28 mouse cellular contexts compared by ENCODE assay signal in the genomic region with DNA sequence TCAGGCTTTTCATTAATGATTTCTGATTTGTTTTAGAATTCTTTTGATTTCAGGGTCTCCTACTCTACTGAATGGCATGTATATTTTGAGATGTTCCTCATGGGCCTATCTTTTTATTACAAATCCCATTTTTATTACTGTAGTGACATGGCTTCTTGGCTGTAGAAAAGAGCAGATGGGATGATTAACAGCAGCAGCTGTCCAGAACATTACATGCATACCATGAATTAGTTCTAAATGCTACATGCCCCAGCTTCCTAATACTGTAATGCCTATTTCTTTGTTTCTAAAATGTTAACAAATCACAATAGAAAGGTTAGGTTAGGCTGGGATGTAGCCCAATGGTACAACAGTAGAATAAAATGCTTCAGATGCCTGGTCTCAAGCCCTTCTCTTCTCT. TPM values are rescaled to one million over a fixed set of nuclear protein-coding genes. Genes with fewer than 3 reads are reported as not detected.
DNase-seq lines count a peak whose midpoint lies in the region; ATAC-seq and TF ChIP-seq lines count a peak whose summit lies in the region.
"Had no signal": no experiment of that assay in that cellular context is flagged by ENCODE, and none has a peak within 500 bp of the region (broad histone marks: within the 10 kb centered on the region; RNA-seq: fewer than 3 reads in every experiment).

No protein-coding gene starts in this region.

- no peak for TF ChIP-seq EP300 in liver, postnatal 0 days (IDR thresholded peaks at IDR 0.05; ENCODE audit: low read depth)

- ATAC-seq in hindbrain, embryonic 12.5 days (ENCODE audit: low FRiP score) = no peak
- no peak for ATAC-seq in hindbrain, embryonic 13.5 days (ENCODE audit: low FRiP score)
- ATAC-seq in liver, embryonic 11.5 days (replicated peaks; ENCODE audit: low FRiP score) = no peak
- ATAC-seq in liver, postnatal 0 days = no peak
- ATAC-seq: intestine, embryonic 15.5 days; midbrain, embryonic 13.5 days had no signal

- no peaks in the 10 kb centered on the region for H3K9me3 ChIP-seq in hindbrain, embryonic 12.5 days (replicated peaks)
- no peaks in the 10 kb centered on the region for H3K9me3 ChIP-seq in hindbrain, embryonic 13.5 days
- H3K9me3 ChIP-seq in liver, embryonic 11.5 days (ENCODE audit: control insufficient read depth, low read length) = no peaks in the 10 kb centered on the region
- no peaks in the 10 kb centered on the region for H3K9me3 ChIP-seq in liver, postnatal 0 days (ENCODE audit: low read length)
- H3K9me3 ChIP-seq: embryonic facial prominence, embryonic 15.5 days; heart, embryonic 13.5 days; hindbrain, embryonic 15.5 days; intestine, embryonic 15.5 days; midbrain, embryonic 13.5 days had no signal

- no peaks in the 10 kb centered on the region for H3K27me3 ChIP-seq in hindbrain, embryonic 12.5 days
- H3K27me3 ChIP-seq in hindbrain, embryonic 13.5 days = no peaks in the 10 kb centered on the region
- H3K27me3 ChIP-seq in liver, embryonic 11.5 days (replicated peaks; ENCODE audit: control insufficient read depth, insufficient read depth, low read length) = no peaks in the 10 kb centered on the region
- no peaks in the 10 kb centered on the region for H3K27me3 ChIP-seq in liver, postnatal 0 days (ENCODE audit: insufficient read depth, low read length)
- no peaks in the 10 kb centered on the region for H3K27me3 ChIP-seq in myocyte (ENCODE audit: control insufficient read depth, insufficient read depth, insufficient read length)
- H3K27me3 ChIP-seq: CH12.LX; embryonic facial prominence, embryonic 15.5 days; heart, embryonic 13.5 days; hindbrain, embryonic 15.5 days; intestine, embryonic 15.5 days; midbrain, embryonic 13.5 days had no signal

- no peak overlapping the region for H3K4me3 ChIP-seq in hindbrain, embryonic 12.5 days
- no peak overlapping the region for H3K4me3 ChIP-seq in hindbrain, embryonic 13.5 days
- no peak overlapping the region for H3K4me3 ChIP-seq in liver, embryonic 11.5 days (ENCODE audit: low read depth, low read length)
- no peak overlapping the region for H3K4me3 ChIP-seq in liver, postnatal 0 days (ENCODE audit: low read depth, low read length)
- H3K4me3 ChIP-seq in myocyte = no peak overlapping the region
- H3K4me3 ChIP-seq: embryonic facial prominence, embryonic 15.5 days; heart, embryonic 13.5 days; hindbrain, embryonic 15.5 days; intestine, embryonic 15.5 days; midbrain, embryonic 13.5 days had no signal

- H3K36me3 ChIP-seq in hindbrain, embryonic 12.5 days = no peaks in the 10 kb centered on the region
- no peaks in the 10 kb centered on the region for H3K36me3 ChIP-seq in hindbrain, embryonic 13.5 days
- H3K36me3 ChIP-seq in liver, embryonic 11.5 days (ENCODE audit: control insufficient read depth, insufficient read depth, low read length) = no peaks in the 10 kb centered on the region; the same call in 1 of the 2 replicates
- H3K36me3 ChIP-seq in liver, postnatal 0 days (replicated peaks; ENCODE audit: insufficient read depth, low read length) = 0 out of 2 replicates have a peak, but pooled peaks cover 4% of the 10 kb centered on the region
- H3K36me3 ChIP-seq in myocyte (ENCODE audit: control insufficient read depth, insufficient read depth) = no peaks in the 10 kb centered on the region
- H3K36me3 ChIP-seq: embryonic facial prominence, embryonic 15.5 days; hindbrain, embryonic 15.5 days; intestine, embryonic 15.5 days; midbrain, embryonic 13.5 days had no signal

- H3K4me1 ChIP-seq in hindbrain, embryonic 12.5 days = peaks cover 30% of the 10 kb centered on the region
- H3K4me1 ChIP-seq in hindbrain, embryonic 13.5 days (replicated peaks) = peaks cover 44% of the 10 kb centered on the region
- peaks cover 40% of the 10 kb centered on the region for H3K4me1 ChIP-seq in liver, embryonic 11.5 days (replicated peaks; ENCODE audit: control insufficient read depth, insufficient read depth, low read length)
- H3K4me1 ChIP-seq in liver, postnatal 0 days (ENCODE audit: insufficient read depth) = peaks cover 35% of the 10 kb centered on the region

- H3K4me2 ChIP-seq in hindbrain, embryonic 12.5 days (replicated peaks) = no peak overlapping the region
- no peak overlapping the region for H3K4me2 ChIP-seq in hindbrain, embryonic 13.5 days
- peak overlapping the region; percentile 5; the same call in 1 of the 2 replicates for H3K4me2 ChIP-seq in liver, embryonic 11.5 days
- H3K4me2 ChIP-seq in liver, postnatal 0 days (ENCODE audit: low read depth, low read length) = no peak overlapping the region
- H3K4me2 ChIP-seq in myocyte (ENCODE audit: low read depth) = peak overlapping the region; percentile 79
- H3K4me2 ChIP-seq: embryonic facial prominence, embryonic 15.5 days; heart, embryonic 13.5 days; hindbrain, embryonic 15.5 days; intestine, embryonic 15.5 days; midbrain, embryonic 13.5 days had no signal

- H3K9ac ChIP-seq in hindbrain, embryonic 12.5 days = no peak overlapping the region
- H3K9ac ChIP-seq in hindbrain, embryonic 13.5 days = no peak overlapping the region
- no peak overlapping the region for H3K9ac ChIP-seq in liver, embryonic 11.5 days (ENCODE audit: low read depth, low read length)
- H3K9ac ChIP-seq in liver, postnatal 0 days (replicated peaks) = no peak overlapping the region
- H3K9ac ChIP-seq: embryonic facial prominence, embryonic 15.5 days; heart, embryonic 13.5 days; hindbrain, embryonic 15.5 days; intestine, embryonic 15.5 days; midbrain, embryonic 13.5 days had no signal

- H3K79me2 ChIP-seq in myocyte (ENCODE audit: control insufficient read depth, insufficient read depth) = peaks cover 68% of the 10 kb centered on the region

- no peak for TF ChIP-seq POLR2A in myocyte (IDR thresholded peaks at IDR 0.05; ENCODE audit: insufficient read length, low read depth)

- H3K27ac ChIP-seq in hindbrain, embryonic 12.5 days = peak overlapping the region; percentile 44; the same call in 1 of the 2 replicates
- H3K27ac ChIP-seq in hindbrain, embryonic 13.5 days = no peak overlapping the region
- no peak overlapping the region for H3K27ac ChIP-seq in liver, embryonic 11.5 days (ENCODE audit: low read depth, low read length)
- H3K27ac ChIP-seq in liver, postnatal 0 days (ENCODE audit: low read depth) = no peak overlapping the region
- H3K27ac ChIP-seq: embryonic facial prominence, embryonic 15.5 days; heart, embryonic 13.5 days; intestine, embryonic 15.5 days; macrophage had no signal

- intact Hi-C loops in heart, postnatal 14 days (cut with DNase I) = no loop called here

- H3ac ChIP-seq in myocyte (ENCODE audit: control insufficient read depth, insufficient read length) = no peak overlapping the region

- DNase-seq in liver, embryonic 11.5 days (ENCODE audit: low spot score) = no peak
- DNase-seq in liver, postnatal 0 days = no peak
- peak; percentile 36 for DNase-seq in brain, adult 2 months (ENCODE audit: low read depth, low spot score)
- DNase-seq in heart, postnatal 14 days = no peak
- DNase-seq: adrenal gland, adult 8-10 months; B cell, adult 2 months; cerebellum, adult 11 months; cerebellum, adult 9-10 months; gastrocnemius, postnatal 10 days; heart, postnatal 10 days; kidney, adult 2 months; kidney, postnatal 36 days; layer of hippocampus, postnatal 36 days; left cerebral cortex, postnatal 4 days; lung, adult 2 months; lung, postnatal 10 days; right cerebral cortex, postnatal 25 days; thymus, postnatal 25 days had no signal

- TF ChIP-seq CTCF in liver, postnatal 0 days (IDR thresholded peaks at IDR 0.05; ENCODE audit: low read depth) = no peak

TF ChIP-seq in myocyte, 11 proteins besides CTCF, POLR2A, EP300 and RAD21 (continues in another document):
- TF ChIP-seq CEBPB (IDR thresholded peaks at IDR 0.05; ENCODE audit: insufficient read depth, poor library complexity, severe bottlenecking) = no peak
- TF ChIP-seq MYOG (IDR thresholded peaks at IDR 0.05; ENCODE audit: control insufficient read depth in 1 of 3, insufficient read depth in 1 of 3, insufficient read length in 2 of 3, low read depth in 2 of 3) = peak in 1 of 3 experiments; percentile 17
- TF ChIP-seq REST (IDR thresholded peaks at IDR 0.05; ENCODE audit: insufficient read depth, insufficient read length) = no peak
- peak; percentile 78 to 86 (median 81) for TF ChIP-seq MYOD1 (IDR thresholded peaks at IDR 0.05; ENCODE audit: control insufficient read depth in 1 of 3, insufficient read length in 2 of 3, low read depth in 2 of 3)
- TF ChIP-seq TCF3 (IDR thresholded peaks at IDR 0.05; ENCODE audit: insufficient read length, low read depth) = no peak

RNA-seq across cellular contexts. Expression of gene Snx1, which starts 5.0 kb away (rescaled TPM):
- polyA plus RNA-seq in hindbrain, embryonic 12.5 days (2016; fragmentation: Nextera tagmentation; extraction: Ambion mirVana) = 130 and 139 TPM in 2 replicates
- 90.2 and 93.1 TPM in 2 replicates for polyA plus RNA-seq in hindbrain, embryonic 13.5 days (2015; fragmentation: Nextera tagmentation; extraction: Ambion mirVana)
- polyA plus RNA-seq in liver, embryonic 11.5 days (2014; fragmentation: Nextera tagmentation; extraction: Ambion mirVana) = 129 and 139 TPM in 2 replicates
- 30.4 and 34.5 TPM in 2 replicates for polyA plus RNA-seq in liver, postnatal 0 days (2015; fragmentation: Nextera tagmentation; extraction: Ambion mirVana)
- 82.9 TPM for polyA plus RNA-seq in myocyte (2012; fragmentation: generic; extraction: Trizol)
- 10 to 100 TPM; 34.1 to 34.4 TPM for total RNA-seq in heart, postnatal 14 days (2021)

RNA-seq across cellular contexts. Expression of gene Ciao2a, which starts 5.0 kb away (rescaled TPM):
- polyA plus RNA-seq in hindbrain, embryonic 12.5 days (2016; fragmentation: Nextera tagmentation; extraction: Ambion mirVana) = 123 and 126 TPM in 2 replicates
- polyA plus RNA-seq in hindbrain, embryonic 13.5 days (2015; fragmentation: Nextera tagmentation; extraction: Ambion mirVana) = 91.2 and 94.1 TPM in 2 replicates
- polyA plus RNA-seq in liver, embryonic 11.5 days (2014; fragmentation: Nextera tagmentation; extraction: Ambion mirVana) = 256 and 260 TPM in 2 replicates
- 122 and 133 TPM in 2 replicates for polyA plus RNA-seq in liver, postnatal 0 days (2015; fragmentation: Nextera tagmentation; extraction: Ambion mirVana)
- polyA plus RNA-seq in myocyte (2012; fragmentation: generic; extraction: Trizol) = 42.4 TPM
- total RNA-seq in heart, postnatal 14 days (2021) = 10 to 100 TPM; 59.4 to 69.3 TPM

RNA-seq across cellular contexts. Expression of gene Dapk2, which starts 36.6 kb away (rescaled TPM):
- 3.7 and 3.8 TPM in 2 replicates for polyA plus RNA-seq in hindbrain, embryonic 12.5 days (2016; fragmentation: Nextera tagmentation; extraction: Ambion mirVana)
- 1.4 and 1.5 TPM in 2 replicates for polyA plus RNA-seq in hindbrain, embryonic 13.5 days (2015; fragmentation: Nextera tagmentation; extraction: Ambion mirVana)
- polyA plus RNA-seq in liver, embryonic 11.5 days (2014; fragmentation: Nextera tagmentation; extraction: Ambion mirVana) = 5.9 and 6.1 TPM in 2 replicates
- 21.6 and 23.4 TPM in 2 replicates for polyA plus RNA-seq in liver, postnatal 0 days (2015; fragmentation: Nextera tagmentation; extraction: Ambion mirVana)
- polyA plus RNA-seq in myocyte (2012; fragmentation: generic; extraction: Trizol) = 51.3 TPM
- 1 to 10 TPM; 6.0 to 6.5 TPM for total RNA-seq in heart, postnatal 14 days (2021)

RNA-seq across cellular contexts. Expression of gene Snx22, which starts 51.9 kb away (rescaled TPM):
- polyA plus RNA-seq in hindbrain, embryonic 12.5 days (2016; fragmentation: Nextera tagmentation; extraction: Ambion mirVana) = 6.6 and 8.7 TPM in 2 replicates
- 6.9 and 8.0 TPM in 2 replicates for polyA plus RNA-seq in hindbrain, embryonic 13.5 days (2015; fragmentation: Nextera tagmentation; extraction: Ambion mirVana)
- 6.5 and 7.0 TPM in 2 replicates for polyA plus RNA-seq in liver, embryonic 11.5 days (2014; fragmentation: Nextera tagmentation; extraction: Ambion mirVana)
- polyA plus RNA-seq in liver, postnatal 0 days (2015; fragmentation: Nextera tagmentation; extraction: Ambion mirVana) = 13.4 and 13.7 TPM in 2 replicates
- 1.8 TPM for polyA plus RNA-seq in myocyte (2012; fragmentation: generic; extraction: Trizol)
- 1 to 10 TPM in 1 of 2 experiments, under 1 TPM in 1; 0.90 to 1.0 TPM for total RNA-seq in heart, postnatal 14 days (2021)

Comparison
In these comparisons a context has a peak if more than half of its experiments do, and no peak if none do; other contexts are left out.
1. H3K4me2 ChIP-seq: peak in liver, embryonic 11.5 days (single experiment) and myocyte (single experiment); none in hindbrain, embryonic 12.5 days (single experiment), hindbrain, embryonic 13.5 days (single experiment) and liver, postnatal 0 days (single experiment).